Mouse (Mus musculus) cerebellum, postnatal 36 days (tissue): ENCODE data around the gene 3100002H09Rik.
A peak's percentile ranks its signal among the peaks of the same experiment; 100 is the strongest.

Experiments used
- DNase-seq, 2 experiments: peaks; one replicate each; pipeline ENCODE4 v3.0.0; 2021 to 2022; ENCODE audit warnings: mixed read lengths in 2 of 2

The 3100002H09Rik gene

DNA sequence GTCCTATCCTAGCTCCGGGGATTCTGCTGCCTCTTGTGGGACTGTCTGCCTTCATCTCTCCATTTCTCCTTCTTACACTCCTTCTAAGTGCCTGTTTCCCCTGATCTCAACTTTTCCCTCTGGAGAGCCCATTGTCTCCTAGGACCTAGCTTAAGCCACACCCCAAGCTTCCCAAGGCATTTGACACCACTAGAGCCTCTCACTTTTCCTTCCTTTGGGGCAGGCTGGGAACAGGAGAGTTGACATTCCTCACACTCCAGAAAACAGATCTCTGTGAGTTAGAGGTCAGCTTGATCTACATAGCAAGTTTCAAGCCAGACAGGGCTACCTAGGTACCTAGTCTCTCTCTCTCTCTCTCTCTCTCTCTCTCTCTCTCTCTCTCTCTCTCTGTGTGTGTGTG is 3.6 kb upstream of the 3100002H09Rik start:
- no peak for DNase-seq

DNA sequence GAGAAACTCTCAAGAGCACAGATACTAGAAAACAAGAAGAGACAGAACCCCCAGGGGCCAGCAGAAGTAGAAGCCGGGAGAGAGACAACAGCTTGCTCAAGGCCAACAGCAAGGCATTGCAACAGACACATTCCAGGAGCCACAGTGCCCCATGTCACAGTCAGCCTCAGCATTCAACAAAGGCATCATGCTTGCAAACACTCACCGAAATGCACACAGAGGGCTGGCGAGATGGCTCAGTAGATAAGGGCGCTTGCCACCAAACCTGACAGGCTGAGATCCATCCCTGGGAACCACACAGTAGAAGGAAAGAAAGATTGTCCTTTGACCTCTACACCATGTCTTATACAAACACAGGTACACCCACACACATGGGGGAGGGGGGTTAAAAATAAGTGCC is 1.2 kb upstream of the 3100002H09Rik start:
- no peak for DNase-seq

DNA sequence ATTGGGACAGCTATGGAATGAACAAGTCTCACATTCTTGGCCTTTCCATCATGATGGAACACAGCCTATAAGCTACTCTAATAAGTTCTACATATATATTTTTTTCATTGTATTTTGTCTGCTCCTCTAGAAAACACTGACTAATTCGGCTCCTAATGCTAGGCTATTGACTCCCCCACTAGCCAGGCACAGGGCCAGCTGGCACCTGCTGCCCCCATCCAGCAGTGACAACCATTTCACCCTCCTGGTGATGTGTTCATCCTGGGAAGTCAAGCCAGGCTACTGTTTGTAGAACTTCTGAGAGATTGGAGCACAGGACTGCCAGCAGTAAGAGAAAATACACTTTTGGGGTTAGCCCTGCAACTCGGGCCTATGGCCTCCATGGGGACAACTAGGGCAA is 537 bp downstream of the 3100002H09Rik start:
- no peak for DNase-seq

DNA sequence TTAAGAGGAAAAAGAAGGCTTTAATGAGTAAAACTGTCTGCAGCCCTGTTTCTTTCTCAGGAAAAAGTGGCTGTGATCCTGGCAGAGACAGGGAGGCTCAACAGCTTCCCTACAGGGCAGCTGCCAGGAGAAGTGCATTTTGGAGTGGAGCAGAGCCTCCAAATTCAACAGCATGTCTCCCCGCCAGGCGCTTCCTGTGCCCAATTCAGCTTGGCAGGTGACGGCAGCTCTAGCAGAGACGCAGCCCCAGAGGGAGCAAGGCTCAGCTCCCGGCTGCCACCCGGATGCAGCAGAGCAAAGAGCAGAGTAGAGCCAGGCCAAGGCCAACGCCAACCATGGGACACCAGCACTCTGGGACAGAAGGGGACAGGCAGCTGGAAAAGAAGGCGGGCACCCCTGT is 3.4 kb downstream of the 3100002H09Rik start:
- DNase-seq = peak; percentile 19 to 36

DNA sequence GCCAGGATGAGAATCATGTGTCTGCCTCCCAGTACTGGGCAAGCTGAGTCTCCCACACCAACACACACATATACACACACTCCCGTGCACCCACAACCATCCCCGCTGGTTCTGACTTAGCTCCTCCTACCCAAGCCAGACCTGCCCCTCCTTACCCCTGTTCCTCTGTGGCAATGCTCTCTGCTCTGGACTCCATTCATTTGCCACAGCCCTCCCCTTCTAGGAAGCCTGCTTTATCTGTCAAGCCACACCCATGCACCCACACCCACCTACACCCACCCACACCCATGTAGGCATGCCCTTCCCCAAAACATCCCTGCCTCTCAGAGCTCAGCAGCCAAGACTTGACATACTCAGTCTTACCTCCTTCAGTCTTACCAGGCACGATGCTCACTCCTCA is 4.4 kb downstream of the 3100002H09Rik start:
- DNase-seq = no peak

DNA sequence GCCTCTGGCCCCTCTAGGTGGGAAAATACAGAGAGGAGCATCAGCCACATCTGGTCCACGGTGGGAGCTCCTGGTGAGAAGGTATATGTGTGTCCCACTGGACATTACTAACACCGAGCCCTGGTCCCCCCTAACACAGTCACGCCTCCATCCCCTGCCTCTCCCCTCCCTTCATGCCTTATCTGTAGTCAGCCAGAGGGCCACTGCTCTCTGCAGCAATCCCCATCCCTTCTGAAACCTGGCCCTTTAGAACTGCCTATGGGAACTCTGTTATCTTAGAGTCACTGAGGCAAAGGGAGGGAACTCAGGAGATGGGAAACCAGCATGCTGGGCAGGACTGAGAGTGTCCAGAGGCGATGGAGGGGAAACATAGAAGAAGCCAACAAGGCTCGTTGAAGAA is 5.3 kb downstream of the 3100002H09Rik start:
- DNase-seq = no peak

DNA sequence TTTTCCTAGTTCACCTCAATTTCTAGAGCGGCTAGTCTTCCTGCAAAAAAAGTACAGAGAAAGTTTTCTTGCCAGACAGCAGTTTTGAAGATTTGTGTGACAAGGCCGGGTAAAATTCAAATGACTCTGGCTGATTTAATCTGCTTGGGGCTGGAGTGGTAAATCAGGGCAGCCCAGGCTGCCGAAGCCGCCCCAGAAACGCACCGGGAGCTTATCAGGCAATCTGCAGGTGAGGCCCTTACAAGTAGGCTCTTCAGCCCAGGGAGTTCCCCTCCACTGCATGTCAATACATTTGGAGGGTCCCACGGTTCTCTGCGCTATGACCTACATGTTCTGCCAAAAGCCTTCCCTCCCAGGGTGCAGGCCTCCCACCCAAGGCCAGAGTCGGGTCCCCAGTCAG is 6.9 kb downstream of the 3100002H09Rik start:
- DNase-seq = no peak

DNA sequence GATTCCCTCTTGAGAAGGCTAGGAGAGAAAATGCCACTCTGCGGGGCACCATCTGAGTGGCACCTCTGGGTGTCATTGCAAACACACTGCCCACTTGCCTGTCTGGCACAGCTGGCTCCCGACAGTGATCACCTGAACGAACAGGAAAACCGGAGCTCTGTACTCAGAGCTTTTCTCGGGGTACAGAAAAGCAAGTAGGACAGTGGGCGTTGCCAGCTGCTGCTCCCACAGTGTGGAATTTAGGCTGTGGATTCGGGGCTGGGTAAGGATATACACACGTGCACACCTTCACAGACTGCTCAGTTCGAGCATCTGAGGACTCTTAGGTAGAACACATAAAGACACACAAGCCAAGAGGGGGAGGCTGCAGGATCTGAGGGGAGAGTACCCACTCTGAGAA is 14.7 kb downstream of the 3100002H09Rik start:
- DNase-seq = no peak

DNA sequence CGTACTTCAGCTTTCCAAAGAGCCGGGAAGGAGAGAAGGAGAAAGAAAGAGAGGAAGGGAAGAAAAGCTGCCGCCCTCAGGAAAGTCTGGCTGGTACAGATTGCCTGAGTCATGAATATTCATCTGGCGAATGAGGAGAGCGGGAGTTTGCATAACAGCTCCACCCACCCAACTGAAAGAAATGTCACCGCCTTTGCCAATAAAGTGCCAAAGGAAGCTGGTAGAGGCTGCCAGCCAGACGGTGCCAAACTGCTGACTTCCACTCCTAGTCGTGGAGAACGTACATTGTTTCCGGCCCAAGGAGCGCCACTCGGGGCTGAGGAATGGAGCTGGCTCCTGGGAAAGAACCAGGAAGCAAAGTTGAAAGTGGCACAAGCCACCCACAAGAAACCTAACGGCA is 15.7 kb downstream of the 3100002H09Rik start:
- peak; percentile 7 to 22 for DNase-seq

DNA sequence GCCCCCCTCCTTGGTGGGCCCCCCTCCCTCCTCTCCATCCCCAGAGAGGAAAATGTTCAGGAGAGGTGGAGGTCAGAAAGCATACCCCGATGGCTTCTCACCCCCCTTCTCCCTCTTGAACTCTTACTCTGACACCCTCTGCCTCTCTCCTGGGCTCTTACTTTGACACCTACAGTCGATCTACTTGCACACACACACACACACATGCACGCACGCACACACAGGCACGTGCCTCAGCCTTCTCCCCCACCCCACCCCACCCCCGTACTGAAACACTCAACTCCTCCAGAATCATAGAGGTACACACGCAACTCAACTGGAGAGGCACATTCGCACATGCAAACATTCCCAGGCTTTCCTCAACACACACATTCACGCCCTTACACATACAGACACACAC is 16.9 kb downstream of the 3100002H09Rik start:
- no peak for DNase-seq

DNA sequence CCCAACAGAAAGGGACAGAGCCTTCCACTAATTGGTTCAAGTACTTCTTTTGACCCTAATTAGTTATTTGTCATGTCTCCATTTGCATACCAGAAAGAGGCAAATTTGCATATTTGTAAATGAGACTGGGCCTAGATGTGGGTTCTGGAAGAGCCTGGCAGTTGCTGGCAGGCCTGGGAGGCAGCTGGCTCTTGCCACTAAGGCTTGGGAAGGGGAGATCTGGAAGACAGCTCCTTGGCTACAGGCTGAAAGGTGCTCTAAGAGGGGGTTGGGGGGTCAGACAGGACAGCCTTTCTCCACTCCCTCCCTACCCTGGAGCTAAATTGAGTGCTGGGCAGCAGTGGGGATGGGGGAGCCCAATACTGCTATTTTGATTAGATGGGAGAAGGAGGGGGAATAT is 17.4 kb downstream of the 3100002H09Rik start:
- DNase-seq = no peak

DNA sequence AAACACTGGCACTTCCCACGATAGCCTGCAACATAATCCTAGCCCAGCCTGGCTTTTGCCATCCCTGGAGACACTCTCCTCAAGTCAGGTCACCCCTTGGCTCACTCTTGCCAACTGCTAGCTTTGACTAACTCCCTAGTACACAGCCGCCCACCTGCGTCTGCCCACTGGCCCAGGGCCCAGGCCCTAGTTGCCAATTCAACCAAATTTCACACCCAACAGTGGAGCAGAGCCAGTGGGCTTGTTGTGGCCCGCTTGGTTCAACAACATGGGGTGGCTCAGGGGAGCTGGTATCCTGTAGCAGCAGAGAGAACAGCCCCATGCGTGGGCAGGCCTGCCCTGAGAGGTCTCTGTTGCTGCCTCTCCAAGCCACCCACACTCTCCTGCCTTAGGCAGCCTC is 18.4 kb downstream of the 3100002H09Rik start:
- no peak for DNase-seq

DNA sequence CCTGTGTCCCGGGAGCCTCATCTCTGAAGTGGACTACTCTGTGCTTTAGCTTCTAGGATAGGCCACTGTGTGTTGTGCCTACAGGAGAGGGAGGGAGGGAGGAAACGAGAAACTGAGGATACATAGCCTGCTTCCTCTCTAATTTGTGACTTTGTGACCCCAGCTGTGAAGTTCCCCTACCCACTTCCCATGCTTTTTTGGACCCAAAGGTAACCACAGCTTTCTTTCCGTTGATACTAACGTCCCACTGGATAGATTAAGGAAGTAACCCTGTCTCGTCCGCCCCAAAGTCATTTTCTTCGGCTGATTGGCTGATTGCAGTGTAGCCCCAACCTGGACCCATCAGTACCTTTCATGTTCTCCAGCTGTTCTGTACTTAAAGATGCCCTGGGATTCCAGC is 29.9 kb downstream of the 3100002H09Rik start:
- no peak for DNase-seq

DNA sequence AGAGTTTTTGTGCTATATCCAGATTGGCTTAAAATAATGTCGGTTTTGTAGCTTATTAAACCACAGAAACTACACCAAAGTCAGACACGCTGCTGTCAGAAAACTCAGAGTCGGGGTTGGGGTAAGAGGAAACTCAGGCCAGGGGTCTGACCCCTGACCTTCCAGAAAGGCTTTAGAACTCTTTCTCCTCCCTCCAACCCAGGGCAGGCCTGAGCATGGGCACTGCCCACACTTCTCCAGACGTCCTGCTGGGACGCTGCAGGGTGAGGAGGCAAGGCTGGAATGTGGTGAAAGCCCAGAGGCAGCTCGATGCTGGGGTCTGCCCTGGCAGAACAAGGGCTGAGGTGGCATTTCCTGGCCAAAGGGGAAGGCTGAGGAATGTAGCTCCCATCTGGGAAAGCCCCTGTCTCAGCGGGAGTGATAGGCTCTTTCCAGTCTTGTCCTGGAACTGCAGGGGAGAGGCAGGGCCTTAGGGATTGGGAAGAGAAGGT is 34.6 kb downstream of the 3100002H09Rik start:
- DNase-seq = no peak

DNA sequence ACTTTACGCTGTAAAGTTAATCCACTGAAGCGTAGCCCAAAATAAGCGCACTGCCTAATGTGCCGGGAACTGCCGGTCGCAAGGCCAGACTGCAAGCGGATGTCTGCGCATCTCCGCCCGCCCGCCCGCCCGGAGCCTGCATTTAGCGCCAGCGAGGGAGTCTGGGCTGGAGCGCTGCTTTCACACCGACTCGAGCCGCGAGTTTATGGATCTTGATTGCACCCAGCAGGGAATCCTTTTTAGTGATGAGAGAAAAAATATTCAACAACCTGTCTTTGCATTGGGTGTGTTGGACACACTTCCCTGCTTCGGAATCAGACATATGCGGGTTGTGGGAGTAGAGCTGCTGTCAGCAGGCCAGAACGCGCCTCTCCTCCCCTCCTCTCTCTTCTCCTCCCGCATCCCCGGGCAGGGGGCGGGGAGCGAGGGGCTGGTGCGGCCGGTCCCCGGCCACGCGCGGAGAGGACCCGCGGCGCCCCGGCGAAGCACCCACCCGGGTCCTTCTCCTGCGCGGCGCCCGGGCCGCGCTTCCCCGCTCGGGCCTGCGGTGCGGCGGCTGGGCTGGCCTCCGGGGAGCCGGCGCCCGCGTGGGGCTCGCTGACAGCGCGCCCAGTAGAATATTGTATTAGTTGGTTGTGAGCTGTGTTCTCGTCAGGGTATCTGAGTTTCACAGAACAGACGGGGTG is 35.2 kb downstream of the 3100002H09Rik start:
- DNase-seq = no peak

DNA sequence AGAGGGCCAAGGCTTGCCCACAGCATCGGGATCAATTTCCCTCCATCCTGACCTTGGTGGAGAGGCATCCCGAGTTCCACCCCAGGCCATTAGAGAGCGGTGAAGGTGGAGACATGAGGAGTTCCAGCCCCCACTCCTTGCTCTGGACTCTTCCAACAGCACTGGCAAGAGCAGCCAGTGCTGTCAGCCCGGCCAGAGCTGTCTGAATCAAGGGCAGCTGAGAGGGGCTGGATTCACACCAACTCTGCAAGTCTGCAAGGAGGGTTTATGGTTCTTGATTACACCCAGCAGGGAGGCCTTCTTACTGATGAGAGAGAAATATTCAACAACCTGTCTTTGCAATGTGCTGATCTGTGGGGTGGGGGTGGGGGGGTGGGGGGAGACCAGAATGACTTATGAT is 37.0 kb downstream of the 3100002H09Rik start:
- DNase-seq = no peak

DNA sequence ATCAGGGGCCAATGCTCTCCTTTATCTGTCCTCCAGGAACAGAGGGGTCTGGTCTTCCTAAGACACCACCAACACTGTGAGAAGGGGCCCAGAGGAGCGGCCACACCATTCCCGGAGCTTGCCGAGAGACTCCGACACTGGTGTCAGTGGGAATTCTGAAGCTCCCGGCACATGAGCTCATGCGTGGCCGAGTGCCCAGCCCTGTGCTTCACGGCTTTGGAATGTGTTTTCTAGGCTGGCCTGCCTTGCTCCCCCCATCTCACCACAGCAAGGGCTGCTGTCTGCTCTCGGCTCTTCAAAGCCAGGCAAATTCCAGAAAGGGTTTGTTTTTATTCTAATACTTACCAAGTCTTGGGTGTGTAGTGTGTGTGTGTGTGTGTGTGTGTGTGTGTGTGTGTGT is 39.6 kb downstream of the 3100002H09Rik start:
- DNase-seq = no peak

DNA sequence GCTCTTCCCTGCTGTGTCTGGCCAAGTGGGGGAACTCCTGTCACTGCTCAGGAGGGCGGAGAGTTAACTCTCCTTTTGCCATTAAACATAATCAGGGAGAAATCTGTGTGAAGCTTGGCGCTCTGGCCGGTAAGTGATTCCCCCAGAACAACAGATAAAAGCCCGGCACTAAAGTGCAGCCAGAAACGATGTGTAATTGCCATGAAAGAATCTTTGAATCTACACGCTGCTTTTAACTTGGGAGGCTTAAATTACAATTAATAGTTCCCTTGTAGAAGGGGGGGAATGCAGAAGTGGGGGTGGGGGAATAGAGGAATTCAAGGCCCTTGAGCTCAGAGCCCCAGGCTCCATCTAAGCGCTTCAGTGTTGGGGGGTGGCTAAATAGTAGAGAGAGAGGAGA is 40.9 kb downstream of the 3100002H09Rik start:
- DNase-seq = no peak

DNA sequence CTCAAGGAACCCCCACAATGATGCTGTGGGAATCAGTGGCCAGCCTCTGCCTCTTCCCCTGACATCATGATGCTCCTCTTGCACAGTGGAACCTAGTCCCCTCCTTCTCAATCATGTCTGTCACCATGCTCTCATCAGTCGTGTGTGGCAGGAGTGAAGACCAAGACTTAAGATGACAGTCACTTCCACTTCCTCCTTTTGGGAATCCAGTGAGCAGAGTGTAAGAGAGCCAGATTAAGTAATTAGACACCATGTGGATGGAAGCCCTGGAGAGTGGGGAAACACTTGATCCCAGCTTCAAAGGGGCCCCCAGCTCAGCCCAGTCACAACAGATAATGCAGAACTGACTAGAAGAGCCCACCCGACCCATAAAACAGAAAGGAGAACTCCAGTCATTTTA is 47.2 kb downstream of the 3100002H09Rik start:
- DNase-seq = no peak

DNA sequence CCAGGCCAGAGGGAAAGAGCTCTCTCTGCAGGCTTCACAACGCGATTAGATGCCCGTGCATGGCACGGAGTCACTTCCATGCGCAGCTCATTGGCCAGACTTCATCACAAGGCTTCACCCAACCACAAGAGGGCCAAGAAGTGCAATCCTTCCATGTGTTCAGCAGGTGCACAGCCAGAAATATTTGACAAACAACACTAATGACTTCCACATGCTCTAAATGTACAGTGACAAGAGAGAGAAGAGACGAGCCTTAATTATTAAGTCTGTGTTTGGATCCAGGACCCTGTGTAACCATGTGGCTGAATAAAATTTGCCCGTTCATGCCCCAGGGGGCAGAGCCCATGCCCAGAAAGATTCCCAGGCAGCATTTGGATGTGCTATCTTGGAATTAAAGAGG is 47.9 kb downstream of the 3100002H09Rik start:
- peak; percentile 10 to 24 for DNase-seq
